Mouse (Mus musculus): ENCODE data around the gene Cmtm8.

Cmtm8 gene

GRCm38 (mm10) chr9:114751582-114751981, 92.4 kb downstream of the Cmtm8 start:
- DNase-seq: no peak

DNA sequence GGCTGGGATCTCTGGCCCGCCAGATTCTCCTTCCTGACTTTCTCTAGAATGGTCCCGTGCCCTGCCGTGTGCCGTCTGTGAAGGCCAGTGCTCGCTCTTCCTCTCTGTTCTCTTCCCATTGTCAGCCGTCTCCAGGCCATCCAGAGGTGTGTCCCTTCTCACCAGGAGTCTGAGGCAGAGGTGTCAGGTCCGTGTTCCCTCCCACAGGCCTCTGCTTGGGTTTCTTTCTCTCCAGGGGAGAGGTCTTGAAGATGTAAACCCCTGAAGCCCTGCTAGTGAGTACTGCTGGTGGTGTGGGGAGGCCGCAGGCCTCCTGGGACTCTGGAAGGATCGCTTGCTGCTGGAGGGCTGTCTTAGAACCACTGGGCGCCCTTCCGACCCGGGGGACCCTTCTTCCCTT, 96.5 kb downstream of the Cmtm8 start:
- no peak for DNase-seq

- peak; percentile 59 for DNase-seq
These were observed 96.9 kb downstream of the Cmtm8 start for GRCm38 (mm10) chr9:114747012-114747411.

DNA sequence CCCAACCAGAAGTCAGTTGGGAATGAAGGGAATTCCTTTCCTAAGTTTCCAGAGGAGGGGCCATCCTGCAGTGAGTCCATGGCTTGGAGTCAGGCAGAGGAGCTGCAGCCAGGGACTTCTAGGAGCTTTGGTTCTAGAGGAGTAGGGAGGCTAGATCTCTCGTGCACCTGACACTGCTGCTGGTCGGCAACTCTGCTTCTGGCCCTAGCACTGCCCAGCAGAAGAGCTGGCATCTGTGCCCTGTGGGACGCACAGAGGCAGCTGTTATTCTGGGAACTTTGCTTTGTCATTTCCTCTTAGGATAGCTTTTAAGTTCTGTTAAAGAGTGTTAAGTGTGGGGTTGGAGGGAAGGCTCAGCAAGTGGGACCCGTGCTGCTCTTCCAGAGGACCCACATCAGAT, 98.3 kb downstream of the Cmtm8 start:
- DNase-seq: no peak

- DNase-seq: no peak
These were observed 98.8 kb downstream of the Cmtm8 start for GRCm38 (mm10) chr9:114745163-114745562.

DNA sequence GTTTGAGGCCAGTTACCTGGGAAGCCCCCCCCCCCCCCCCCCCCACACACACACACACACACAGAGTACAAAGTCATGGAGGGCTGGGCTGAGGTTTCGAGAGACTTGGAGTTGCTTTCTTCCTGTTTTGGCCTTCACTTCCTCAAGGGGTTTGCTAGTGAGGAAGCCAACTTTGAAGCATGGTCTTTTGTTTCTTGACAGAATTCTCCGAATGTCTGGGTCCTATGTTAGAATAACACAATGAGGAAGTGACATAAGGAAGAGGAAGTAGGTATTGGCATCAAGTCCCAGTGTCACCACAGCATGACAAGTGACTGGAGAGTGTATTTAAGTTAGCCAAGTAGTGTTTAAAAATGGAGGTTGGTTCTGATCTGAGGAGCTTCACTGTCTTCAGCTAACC, 101.2 kb downstream of the Cmtm8 start:
- DNase-seq: no peak

GRCm38 (mm10) chr9:114740336-114740735, 103.6 kb downstream of the Cmtm8 start:
- no peak for DNase-seq

Data from right cerebral cortex, adult 18-20 months (tissue).